Mouse (Mus musculus) embryonic facial prominence, embryonic 10.5 days (tissue): ENCODE results near the gene Galnt3. TPM values are rescaled to one million over a fixed set of nuclear protein-coding genes. Genes with fewer than 3 reads are reported as not detected.
A peak's percentile ranks its signal among the peaks of the same experiment; 100 is the strongest.

ENCODE experiments used
- DNase-seq: peaks from one replicate; pipeline ENCODE4 v3.0.0-alpha.2; 2017; ENCODE audit warnings: low spot score
- H3K27ac ChIP-seq: fragments of 300-500 bp; sonication (generic); replicated peaks from 2 replicates; pipeline ENCODE4 v1.5.1; 2016; ENCODE audit warnings: mild to moderate bottlenecking
- H3K27me3 ChIP-seq: fragments of 300-500 bp; sonication (generic); replicated peaks from 2 replicates; pipeline ENCODE4 v1.6.1; 2016; ENCODE audit warnings: low read depth, mild to moderate bottlenecking; ENCODE audit not compliant: poor library complexity, severe bottlenecking
- H3K36me3 ChIP-seq: fragments of 300-500 bp; sonication (generic); replicated peaks from 2 replicates; pipeline ENCODE4 v1.6.1; 2016; ENCODE audit warnings: mild to moderate bottlenecking, moderate library complexity
- H3K4me1 ChIP-seq: fragments of 300-500 bp; sonication (generic); 2 replicates; pipeline ENCODE4 v1.6.1; 2016
- H3K4me3 ChIP-seq: fragments of 300-500 bp; sonication (generic); 2 replicates; pipeline ENCODE4 v1.5.1; 2016; ENCODE audit warnings: mild to moderate bottlenecking, moderate library complexity
- H3K9me3 ChIP-seq: fragments of 300-500 bp; sonication (generic); 2 replicates; pipeline ENCODE4 v1.6.1; 2016; ENCODE audit warnings: mild to moderate bottlenecking
- WGBS: fragments of 180-500 bp; shearing (Covaris S2); methylation state at CpG from one replicate; pipeline ENCODE4 v1.1.7; 2016; 5-methylcytosine and 5-hydroxymethylcytosine counted together
- polyA plus RNA-seq: library from polyadenylated mRNA; unstranded; fragments of >200 nt; fragmentation: Nextera tagmentation; extraction: Ambion mirVana; gene quantifications from 2 replicates; pipeline ENCODE4 v1.2.1, GENCODE M21; 2016

The Galnt3 gene
- polyA plus RNA-seq, 1 experiment from 2014 or later = 2.2 TPM

DNA sequence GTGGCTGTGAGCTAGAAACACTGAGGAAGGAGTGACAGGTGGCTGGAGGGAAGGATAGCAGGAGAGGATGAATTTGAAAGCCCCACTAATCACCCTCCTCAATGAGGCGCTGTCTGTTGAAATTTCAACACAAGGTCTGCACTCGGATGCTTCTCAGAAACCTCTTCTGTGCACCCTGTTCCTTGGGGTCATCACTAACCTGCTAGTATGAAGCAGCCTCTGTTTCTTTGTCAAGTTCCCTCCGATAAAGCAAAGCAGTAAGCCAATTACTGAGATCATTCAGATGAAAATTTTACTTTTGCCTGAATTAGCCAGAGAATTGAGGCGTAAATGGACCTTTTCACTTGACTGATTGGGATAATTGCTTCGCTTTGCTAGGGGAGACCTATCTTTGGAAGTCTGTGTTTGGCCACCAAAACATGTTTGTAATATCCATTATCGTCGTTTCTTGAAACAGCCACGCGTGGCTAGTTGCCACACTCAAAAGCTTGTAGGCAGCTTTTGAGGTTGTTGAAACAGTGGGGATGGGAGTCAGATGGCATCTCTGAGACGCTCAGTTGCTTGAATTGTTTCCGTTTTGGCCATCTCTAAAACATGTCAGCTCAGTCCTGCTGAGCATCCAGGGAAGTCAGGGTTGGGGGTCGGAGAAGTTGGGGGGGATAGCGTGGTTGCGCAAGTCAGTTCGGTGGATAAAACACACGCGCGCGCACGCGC is 83.4 kb downstream of the Galnt3 start:
- no peaks in the 10 kb centered on the region for H3K36me3 ChIP-seq
- H3K27ac ChIP-seq = peak overlapping the region; percentile 51; the same call in 1 of the 2 replicates
- no peak overlapping the region for H3K4me3 ChIP-seq
- WGBS = 82% methylated on average over 21 of the region's 21 CpGs
- no peaks in the 10 kb centered on the region for H3K9me3 ChIP-seq
- 0 out of 2 replicates have a peak, but pooled peaks cover 3% of the 10 kb centered on the region for H3K27me3 ChIP-seq
- H3K4me1 ChIP-seq = peaks cover 8% of the 10 kb centered on the region; the same call in 1 of the 2 replicates
- no peak for DNase-seq

DNA sequence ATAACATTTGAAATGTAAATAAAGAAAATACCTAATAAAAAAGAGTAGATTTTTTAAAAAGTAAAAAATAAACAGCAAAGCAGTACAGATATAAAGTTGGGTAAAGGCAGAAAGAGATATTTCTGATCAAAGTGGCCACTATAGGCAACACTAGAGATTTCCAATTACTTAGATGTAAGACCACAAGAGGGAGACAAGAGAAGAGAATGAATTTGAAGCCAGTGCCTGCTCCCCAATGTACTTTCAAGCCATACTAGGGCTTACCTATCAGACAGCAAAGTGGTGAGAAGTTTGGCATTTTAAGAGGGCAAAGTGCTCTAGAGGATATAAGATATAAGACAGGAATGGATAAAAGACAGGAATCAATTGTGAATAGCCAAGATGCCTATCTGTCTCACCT is 84.2 kb downstream of the Galnt3 start:
- no peak for DNase-seq
- H3K27ac ChIP-seq = no peak overlapping the region
- no peaks in the 10 kb centered on the region for H3K36me3 ChIP-seq
- no peak overlapping the region for H3K4me3 ChIP-seq
- 0 out of 2 replicates have a peak, but pooled peaks cover 3% of the 10 kb centered on the region for H3K27me3 ChIP-seq
- H3K9me3 ChIP-seq = no peaks in the 10 kb centered on the region
- peaks cover 8% of the 10 kb centered on the region; the same call in 1 of the 2 replicates for H3K4me1 ChIP-seq

DNA sequence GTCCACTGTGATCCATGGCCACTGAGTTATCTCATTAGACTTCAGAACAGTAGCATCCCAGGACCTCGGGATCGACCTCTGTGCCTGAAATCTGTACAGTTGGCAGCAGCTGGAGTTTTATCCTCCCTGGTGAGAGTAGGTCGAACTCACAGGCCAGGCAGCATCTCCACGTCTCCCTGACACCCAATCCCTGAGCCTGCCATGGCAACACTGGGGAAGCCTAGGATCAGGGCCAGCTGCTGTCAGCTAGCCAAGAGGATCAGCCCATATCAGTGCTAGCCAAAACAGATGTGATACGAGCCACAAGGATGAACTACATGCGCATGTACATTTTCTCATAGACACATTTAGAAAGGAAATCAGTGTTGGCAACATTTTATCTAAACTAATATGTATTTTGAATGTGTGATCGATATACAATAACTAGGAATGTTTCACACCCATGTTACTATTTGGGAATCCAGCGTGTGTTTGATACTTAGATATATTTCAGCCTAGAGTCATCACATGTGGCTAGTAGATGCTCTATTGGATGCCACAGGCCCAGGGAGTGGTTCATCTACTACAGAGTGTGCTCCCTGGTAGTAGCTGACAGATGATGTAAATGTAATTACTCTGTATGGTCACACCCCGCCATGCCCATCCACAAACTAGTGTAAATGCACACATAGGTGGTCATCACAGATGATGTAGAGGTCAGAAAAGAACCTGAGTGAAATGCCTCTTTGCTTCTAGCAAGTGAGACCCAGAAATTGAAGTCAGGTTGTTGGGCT is 89.7 kb downstream of the Galnt3 start:
- no peak overlapping the region for H3K4me3 ChIP-seq
- no peaks in the 10 kb centered on the region for H3K9me3 ChIP-seq
- no peak overlapping the region for H3K27ac ChIP-seq
- 81% methylated on average over 9 of the region's 9 CpGs for WGBS
- H3K4me1 ChIP-seq = no peaks in the 10 kb centered on the region
- no peaks in the 10 kb centered on the region for H3K36me3 ChIP-seq
- 0 out of 2 replicates have a peak, but pooled peaks cover 3% of the 10 kb centered on the region for H3K27me3 ChIP-seq
- no peak for DNase-seq

Other genes with a start within 250 kb of the Galnt3 start
- 11.9 and 13.7 TPM in 2 replicates for gene Ttc21b, start 131.6 kb upstream of the Galnt3 start, polyA plus RNA-seq